Mouse (Mus musculus) thymus, postnatal 36 days (tissue): ENCODE measurements around the gene Ift43.

ENCODE experiments used
- DNase-seq, 2 experiments: peaks; one replicate each; pipeline ENCODE4 v3.0.0; 2022; ENCODE audit warnings: mixed read lengths in 2 of 2

The Ift43 gene

DNA sequence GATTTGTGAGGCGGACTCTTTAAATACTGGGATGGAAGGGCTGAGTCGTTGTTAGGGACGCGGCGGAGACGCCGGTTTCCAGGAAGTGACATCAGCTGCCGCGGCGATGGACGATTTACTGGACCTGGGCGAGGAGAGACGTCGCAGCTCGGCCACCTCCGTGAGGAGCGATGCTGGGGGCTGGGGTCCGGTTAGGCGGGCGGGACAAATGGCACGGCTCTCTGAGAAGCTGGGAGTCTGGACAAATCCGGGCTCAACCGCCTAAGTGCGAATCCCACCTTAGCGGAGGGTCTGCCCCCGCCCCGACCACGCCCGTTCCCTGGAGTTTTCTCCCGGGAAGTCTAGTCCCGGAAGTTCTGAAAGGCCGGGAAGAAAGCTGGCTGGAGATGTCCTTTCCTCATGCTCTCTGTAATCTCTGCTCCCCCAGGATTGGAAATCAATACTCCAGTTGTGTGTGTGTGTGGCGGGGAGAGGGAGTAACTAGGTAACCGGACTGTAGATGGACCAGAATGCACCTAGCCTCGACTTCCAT is at the start of gene Ift43:
TSS of gene Ift43 (plus strand) at position 61 of the 532 bp plus-strand sequence.
- DNase-seq, result peak; percentile 11 to 14

DNA sequence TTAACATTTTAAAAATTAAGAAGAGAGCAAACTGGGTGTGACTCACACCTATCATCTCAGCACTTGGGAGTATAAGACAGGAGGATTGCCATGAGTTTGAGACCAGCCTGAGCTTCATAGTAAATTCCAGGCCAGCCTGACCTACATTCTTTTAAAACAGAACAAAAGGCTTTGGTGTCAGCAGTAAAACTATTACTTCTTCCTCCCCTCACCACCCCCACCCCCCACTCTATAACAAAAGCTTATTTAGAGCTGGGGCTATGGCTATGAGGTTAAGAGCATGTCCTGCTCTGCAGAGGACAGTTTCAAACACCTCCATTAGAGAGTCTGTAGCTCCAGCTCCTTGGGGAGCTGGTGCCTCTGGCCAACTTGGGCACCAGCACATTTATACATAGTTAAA is 46.8 kb upstream of the Ift43 start:
- no peak for DNase-seq

DNA sequence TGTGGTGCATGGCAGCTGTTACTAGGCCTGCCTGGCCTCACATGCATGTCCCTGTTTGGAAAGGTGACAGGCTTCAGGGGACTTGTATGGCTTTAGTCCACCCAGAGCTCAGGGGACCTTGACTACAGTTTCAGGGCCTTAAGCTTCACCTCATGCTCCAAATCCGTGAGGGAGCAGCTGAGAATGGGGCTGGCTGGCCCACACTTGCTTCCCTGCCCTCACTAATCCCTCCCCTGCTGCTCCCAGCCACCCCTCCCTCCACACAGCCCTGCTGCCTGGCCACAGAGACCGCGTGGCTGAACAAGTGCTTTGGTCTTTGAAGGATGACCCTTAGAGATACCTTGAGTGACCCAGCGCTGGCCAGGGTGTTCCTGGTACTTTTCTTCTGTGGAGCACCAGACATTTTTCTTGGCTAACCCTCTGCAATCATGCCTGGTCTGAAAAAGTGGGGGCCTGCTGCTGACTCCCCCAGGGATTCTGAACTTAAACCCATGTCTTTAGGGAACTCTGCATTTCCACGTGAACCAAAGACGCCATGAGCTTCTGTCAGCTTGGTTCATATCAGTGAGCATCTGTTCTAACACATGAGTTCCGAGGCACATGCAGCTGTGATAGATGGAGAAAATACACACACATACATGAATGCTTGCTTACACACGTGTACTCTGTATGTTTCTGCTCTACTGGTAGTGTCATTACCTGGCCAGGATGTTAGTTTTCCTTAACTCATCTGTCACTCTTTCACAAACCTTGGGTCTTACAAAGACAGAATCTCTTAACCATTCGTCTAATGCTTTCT is 45.8 kb upstream of the Ift43 start:
- no peak for DNase-seq

DNA sequence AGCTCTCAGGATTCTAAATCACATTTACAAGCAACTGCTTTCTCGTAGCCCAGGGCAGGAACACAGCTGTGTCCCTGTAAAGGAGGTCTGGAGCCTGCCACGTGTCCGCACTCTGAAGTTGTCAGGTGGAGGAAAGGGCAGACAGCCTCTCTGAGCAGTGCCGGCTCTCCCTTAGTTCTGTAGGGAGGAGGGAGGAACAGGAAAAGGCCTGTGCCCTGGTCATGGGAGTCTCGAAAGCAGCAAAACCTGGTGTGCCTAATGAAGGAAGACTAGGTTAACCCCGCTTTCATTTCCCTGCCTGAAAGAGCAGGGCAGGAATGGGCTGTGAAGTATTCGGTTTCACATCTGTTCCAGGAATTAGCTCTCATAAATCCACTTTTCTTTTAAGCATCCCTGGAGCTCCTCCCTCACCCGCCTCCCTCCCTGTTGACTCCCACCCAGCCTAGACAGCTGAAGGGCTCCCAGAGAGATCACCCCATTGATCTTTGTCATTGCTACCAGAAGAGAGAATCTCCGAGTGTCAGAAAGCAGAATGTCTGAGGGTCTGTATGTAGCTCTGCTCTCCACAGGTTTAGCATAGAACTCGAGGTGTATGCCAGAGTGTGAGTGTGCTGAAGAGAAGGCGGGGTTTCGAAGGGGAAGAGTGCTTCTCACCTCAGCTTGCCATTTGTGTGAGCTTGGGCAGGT is 45.0 kb upstream of the Ift43 start:
- DNase-seq, result no peak

DNA sequence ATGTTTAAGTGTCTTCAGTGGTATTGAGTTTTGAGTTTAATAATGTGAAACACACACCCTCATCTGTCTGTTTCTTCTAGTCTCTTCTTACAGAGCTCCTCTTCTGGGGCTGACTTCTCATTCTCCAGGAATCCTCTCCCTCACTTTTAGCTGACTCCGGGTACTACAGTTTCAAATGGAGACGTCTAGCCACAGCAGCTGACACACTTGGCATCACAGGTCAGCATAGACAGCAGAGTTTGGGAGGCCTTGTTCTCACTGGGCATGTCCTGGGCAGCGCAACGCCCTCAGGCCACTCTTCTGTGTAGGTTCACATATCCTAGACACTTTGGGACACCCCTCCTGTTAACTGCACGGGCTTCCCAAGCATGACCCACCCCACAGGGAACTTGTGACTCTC is 43.3 kb upstream of the Ift43 start:
- DNase-seq, result no peak

DNA sequence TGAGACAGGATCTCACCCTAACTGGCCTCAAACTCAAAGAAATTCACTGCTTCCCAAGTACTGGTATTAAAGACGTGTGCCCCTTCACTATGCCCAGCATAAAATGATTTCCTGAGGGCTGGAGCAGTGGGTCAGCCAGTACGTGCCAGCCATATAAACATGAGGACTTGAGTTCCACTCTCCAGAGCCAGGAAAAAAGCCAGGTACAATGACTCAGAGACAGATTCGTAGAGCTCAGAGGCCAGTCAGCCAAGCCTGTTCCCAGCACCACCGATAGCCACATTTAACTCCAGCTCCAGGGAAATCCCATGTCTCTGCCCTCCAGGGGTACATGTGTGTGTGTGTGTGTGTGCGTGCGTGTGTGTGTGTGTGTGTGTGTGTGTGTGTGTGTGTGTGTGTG is 42.6 kb upstream of the Ift43 start:
- no peak for DNase-seq

DNA sequence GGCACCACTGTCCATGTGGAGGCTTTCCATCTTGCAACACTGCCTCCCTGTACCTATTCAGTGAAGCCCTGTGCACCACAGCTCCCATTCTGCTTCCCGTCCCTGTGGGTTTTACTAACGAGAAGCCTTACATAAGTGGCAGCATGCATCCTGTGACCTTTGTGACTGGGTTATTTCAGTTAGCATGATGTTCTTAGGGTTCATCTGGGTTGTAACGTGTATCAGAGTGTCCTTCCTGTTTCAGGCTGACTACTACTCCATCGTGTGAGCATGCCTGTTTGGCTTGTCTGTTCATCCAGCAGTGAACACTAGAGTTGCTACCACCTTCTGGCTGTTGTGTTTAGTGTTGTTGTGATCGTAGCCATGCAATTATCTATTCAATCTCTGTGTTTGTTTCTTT is 36.2 kb upstream of the Ift43 start:
- DNase-seq, result no peak

DNA sequence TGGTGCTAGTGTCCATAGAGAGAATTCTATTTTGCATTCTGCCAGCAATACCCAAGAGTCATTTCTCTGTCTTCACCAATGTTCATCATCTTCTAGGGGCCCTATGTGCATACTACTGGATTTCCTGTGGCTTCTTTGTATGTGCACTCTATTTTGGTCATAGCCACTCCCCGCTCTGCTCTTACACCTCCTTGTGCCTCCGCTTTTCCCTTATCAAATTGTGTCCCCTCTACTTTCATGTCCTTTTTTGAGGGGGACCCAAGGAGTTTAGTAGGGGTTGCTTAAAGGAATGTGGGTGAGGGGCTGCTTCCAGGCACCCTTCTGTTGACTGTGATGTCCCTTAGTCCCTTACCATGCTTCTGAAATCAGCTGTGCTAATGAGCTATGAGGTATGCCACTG is 35.6 kb upstream of the Ift43 start:
- no peak for DNase-seq

DNA sequence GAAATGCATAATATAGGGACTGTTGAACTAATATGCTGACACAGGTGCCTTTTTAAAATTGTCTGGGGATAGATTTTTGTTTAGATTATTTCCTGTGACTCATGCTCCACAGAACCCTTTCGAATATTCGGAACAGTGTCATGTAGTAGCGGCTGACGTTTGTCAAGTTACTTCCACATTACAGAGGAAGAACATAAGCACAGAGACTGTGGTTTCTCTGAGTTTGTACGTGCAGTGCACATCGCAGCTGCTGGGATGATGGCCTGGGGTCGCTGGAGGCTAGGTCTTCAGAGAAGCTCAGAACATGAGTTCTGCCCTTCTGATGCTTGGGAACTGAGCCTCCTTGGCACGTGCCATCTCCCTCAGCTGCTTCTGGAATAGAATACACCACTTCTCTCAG is 35.0 kb upstream of the Ift43 start:
- DNase-seq, result peak in 1 of 2 experiments; percentile 16

DNA sequence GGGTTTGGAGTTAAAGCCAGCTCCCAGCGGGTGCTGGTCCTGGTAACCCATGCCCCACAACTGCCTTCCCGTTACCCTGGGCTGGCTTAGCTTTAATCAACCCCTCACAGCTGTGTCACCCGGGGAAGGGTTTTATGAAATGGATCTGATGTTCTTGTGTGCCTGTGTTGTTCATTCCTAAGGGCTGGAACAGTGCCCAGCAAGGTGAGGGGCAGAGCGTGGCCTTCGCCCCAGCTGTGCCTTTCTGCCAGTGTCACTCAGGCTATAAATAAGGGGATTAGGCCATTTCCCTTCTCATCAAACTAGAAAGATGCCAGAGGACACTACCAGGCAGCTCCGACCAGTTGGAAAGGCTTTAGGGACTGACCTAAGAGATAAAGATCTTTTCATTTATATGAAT is 32.5 kb upstream of the Ift43 start:
- DNase-seq, result no peak

DNA sequence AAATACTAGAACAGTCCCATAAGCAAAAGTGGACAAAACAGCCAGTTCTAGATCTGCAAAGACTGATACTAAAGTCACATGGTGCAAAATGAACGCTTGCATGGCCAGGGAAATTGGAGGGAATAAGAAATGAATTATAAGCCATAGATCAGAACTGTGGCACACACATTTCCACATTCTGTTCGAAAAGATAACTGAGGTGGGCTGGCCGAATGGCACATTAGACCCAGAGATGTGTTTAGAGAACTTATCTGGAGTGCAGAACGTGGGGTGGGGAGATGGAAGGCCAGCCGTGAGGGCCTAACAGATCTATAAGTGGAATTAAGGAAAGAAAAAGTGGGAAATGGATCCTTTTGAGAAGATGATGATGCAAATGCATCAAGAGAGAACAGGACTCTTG is 30.9 kb upstream of the Ift43 start:
- no peak for DNase-seq

DNA sequence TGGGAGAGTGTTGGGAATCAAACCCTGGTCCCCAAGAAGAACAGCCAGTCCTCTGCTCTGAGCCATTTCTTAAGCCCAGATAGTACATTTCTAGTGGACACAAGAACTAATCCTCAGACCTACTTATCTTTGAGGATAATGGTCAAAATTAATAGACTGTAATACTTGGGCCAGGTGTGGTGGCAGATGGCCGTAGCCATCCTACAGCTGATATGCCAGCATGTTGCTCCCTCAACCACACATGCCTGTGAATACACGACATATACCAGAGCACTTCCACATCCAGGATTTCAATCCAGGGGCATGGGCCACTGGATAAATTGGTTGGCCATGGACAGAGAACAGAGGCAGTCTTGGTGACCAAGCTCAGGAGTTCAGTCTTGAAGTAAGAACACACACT is 27.0 kb upstream of the Ift43 start:
- DNase-seq, result no peak

DNA sequence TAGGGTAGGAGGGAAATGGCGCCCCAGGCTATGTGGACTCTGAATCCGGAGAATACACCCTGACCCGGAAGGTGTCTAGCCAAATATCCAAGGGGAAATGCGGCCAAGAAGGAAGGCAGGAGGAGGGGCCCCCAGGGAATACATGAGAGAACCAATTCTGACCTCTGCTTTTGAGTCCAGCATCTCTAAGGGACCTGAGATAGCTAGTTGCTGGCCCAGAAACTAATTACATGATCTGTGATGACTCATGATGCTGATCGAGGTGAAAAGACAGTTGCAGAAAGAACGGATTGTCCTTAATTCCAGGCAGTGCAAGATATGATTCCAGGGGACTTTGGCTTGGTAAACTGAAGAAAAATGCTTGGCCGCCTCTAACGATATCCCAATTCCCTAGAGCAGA is 25.4 kb upstream of the Ift43 start:
- DNase-seq, result no peak

DNA sequence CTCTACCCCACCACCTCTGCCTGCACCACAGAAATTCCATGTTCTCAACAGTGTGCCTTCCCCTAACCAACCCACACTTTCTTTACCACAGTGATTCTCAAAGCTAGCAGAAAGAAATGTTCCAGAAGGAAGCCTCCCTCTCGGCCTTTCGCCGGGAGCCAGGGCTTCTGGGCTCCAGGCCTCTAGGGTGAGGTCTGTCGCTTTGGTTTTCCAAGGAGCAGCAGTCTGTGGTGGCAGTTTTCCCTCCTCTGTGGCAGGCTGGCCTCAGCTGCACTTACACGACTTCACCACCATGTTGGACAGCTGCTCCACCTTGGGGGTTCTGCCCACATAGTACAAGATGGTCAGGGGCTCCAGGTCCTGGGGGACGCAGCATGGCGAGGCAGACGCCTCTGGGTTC is 24.8 kb upstream of the Ift43 start:
- no peak for DNase-seq

DNA sequence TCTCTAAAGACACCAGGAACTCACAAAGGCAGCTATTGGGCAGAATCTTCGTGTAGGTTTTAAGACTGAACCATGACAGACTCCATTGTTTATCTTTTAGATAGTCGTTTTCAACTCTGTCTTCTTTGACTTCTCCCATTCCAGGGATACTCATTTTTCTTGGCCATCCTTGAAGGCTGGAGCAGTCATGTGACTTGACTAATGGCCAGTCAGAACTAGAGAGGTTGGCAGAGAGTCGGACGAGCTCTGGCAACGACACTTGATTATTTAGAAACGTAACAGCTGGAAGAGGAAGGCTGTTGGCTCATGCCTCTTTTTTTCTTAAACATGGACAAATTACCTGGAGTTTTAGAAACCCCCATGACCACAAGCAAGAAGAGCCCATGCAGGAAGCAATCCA is 23.0 kb upstream of the Ift43 start:
- no peak for DNase-seq

DNA sequence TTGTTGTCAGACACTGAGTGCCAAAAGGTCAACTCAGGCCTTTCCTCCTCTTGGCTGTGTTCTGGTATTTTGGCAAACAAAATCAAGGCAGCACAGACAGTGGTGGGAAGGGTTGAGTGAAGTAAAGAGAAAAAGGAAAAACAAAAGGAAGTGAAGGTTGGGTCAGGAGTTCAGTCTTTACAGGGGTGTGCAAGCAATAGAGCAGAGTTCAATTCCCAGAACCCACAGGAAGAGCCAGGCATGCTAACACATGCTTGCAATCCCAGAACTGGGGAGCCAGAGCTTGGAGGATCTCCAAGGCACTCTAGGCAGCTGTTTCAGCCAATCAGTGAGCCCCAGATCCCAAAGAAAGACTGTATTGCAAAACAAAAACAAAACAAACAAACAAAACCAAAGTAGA is 17.5 kb upstream of the Ift43 start:
- no peak for DNase-seq

DNA sequence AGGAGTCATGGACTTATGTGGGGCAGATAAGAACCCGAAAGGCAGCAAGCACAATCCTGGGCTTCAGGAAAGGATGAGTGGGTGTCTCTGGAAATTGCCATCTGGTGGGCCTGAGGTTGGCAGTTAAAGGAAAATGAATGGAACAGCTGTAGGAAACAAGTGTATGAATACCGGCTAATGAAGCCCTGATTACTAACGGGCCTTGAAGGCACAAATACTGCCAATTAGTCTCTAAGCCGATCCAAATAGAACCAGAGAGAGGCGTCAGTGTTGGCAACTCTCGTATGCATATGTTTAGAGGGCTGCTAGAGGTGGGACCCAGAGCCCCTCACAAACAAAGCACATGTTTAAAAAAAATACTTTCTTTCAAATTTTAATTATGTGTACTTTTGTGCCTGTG is 10.9 kb upstream of the Ift43 start:
- DNase-seq, result no peak

DNA sequence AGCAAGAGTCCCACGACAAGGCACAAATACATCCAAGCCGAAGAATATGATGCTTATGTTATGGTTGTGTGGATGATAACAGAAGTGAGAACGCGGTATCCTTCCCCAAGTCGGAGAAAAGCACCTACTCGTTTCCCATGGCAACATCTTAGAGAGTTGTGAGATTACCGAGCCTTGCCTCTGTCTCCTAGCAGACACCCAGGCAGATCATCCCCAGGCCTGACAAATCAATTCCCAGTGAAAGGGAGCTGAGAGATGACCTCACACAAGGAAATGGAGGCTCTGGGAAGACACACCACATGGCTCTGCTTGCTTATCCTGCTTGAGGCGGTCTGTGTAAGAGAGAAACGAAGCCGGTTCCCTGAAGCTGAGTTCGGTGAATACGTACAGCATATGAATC is 7.7 kb upstream of the Ift43 start:
- no peak for DNase-seq

DNA sequence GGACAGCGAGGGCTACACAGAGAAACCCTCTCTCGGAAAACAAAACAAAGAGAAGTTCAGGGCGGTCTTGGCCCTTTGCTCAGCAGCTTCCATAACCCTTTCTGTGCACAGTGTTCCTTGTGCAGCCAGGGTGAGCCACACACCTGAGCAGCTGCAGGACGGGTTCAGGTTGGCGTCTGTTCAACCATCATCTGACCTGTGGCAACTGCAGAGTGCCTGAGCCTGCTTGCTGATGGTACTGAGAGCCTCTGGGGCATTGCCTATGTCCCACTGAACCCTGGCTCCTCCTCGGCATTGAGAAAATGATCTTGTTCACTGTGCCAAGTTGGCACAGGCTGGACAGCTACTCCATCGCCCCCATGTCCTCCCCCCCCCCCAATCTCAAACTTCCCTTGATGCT is 7.0 kb upstream of the Ift43 start:
- no peak for DNase-seq

DNA sequence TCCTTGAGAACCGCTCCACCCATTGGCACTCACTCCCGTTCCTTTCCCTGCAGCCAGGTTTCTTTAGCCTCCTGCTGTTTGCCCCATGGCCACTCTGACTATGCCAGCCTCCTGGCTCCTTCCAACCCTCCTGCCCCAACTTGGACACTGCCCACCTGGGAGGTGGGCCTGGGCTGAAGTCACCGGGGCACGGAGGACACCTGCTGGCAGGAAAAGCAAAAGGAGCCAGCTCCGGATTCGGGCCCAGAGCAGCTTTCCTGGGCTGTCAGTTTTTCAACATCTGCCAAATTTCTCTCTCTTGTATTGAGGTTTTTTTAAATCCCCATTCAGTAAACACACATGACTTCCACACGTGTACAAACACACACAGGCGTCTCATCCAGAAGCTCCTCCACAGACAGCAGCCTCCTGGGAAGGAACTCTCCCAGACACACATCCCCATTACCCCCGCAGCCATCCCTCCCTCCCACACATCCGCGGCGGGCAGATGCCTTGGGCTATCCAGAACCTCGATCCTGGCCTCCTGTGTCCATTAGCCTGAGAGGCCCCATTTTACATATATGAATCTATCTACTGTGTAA is 5.9 kb upstream of the Ift43 start:
- no peak for DNase-seq

DNA sequence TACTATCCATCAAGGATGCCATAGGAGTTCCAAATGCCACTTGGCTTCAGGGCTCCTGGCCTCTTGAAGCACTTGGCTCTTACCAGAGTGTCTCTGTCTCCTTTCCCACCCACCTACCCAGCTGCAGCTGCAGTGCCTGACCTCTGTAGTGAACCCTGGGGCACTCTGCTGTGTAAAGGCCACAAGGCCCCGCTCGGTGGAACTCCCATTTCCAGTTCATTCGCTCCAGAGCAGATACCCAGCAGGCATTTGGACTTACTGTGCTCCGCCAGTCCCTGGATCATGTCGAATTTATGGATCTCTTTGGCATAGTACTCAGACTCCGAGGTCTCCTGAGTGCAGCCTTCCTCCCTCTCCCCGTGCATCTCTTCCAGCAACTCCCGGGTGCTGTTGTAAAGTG is 5.0 kb upstream of the Ift43 start:
- DNase-seq, result no peak

DNA sequence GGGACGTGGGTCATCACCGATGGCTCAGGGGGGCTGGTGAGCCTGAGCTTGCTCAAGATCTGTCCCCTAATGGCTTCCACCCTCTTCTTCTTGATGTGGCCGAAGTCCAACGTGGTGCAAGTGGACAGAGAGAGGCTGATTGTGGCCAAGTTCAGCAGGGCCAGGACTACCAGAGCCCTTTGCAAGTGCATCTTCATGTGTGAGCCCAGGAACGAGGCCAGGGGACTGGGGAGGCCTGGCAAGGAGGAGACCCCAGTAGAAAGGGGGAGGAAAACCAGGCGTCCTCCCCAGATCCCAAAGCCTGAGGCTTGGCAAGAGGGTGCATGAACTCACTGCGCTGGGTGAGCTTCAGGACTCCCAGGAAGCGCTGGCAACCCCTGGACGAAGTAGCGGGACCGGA is 4.6 kb upstream of the Ift43 start:
- DNase-seq, result no peak

DNA sequence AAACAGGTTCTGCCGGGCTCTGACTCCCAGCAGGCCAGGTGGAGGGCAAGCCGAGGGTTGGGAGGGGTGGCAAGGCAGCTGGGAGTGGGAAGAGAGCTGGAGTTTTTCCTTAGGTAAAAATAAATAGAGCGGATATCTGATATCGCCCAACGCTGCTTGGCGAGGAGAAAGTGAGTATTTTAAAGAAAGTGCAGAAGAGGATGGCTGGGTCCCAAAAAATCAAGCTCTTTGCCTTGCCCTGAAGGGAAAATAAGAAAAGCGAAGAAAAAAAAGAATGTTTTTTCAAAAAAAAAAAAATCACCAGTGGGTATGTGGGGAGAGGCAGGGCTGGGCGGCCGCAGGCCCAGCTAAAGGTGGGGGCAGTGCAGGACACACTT is 4.2 kb upstream of the Ift43 start:
- DNase-seq, result no peak

DNA sequence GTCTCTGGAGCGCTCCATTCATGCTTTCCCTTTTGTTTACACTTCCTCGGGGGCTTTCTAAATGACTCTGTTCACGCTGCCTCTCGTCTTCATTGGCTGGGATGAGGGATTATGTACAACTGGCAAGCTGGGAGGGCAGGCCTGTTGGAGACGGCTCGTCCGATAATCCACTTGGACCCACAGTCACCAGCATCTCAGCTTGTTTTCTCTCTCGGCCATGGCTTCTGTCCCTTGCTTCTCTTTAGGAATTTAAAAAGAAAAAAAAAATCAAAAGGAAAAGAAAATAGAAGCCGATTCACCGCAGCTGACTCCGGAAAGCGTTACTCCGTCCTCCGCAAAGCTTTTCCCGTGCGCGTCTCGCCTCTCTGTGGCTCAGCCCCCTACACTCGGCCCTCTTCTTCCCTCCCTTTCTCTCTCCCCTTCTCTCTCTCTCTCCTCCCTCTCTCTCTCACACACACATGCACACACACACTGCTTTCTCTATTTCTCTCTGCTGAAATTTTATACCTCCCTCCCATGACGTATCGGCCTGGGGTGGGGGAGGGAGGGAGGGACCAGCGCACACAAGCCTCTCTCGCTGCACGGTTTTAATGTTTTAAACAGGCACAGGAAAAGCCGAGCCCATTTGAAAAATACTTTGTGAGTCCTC is 3.7 kb upstream of the Ift43 start, which contains the start of gene Tgfb3:
TSS of gene Tgfb3 (minus strand) at position 489 of the 649 bp plus-strand sequence.
- peak; percentile 17 to 19 for DNase-seq
